Mouse (Mus musculus) small intestine, adult 2 months (tissue): Measurements from ENCODE around the gene Arhgef3. TPM values are rescaled to one million over a fixed set of nuclear protein-coding genes. Genes with fewer than 3 reads are reported as not detected.
A peak's percentile ranks its signal among the peaks of the same experiment; 100 is the strongest.

Source experiments
- H3K27ac ChIP-seq: fragments of 200-500 bp; 2 replicates; pipeline ENCODE4 v1.5.1; 2012; ENCODE audit warnings: low read depth, low read length, control low read depth, inconsistent platforms; ENCODE audit not compliant: insufficient read depth
- H3K27me3 ChIP-seq: fragments of 200-500 bp; 2 replicates; pipeline ENCODE4 v1.6.1; 2012; ENCODE audit warnings: mild to moderate bottlenecking, moderate library complexity, low read length, inconsistent platforms; ENCODE audit not compliant: control insufficient read depth, insufficient read depth
- H3K36me3 ChIP-seq: fragments of 200-500 bp; 2 replicates; pipeline ENCODE4 v1.6.1; 2012; ENCODE audit warnings: mild to moderate bottlenecking, low read length, control low read depth, inconsistent platforms; ENCODE audit not compliant: control insufficient read depth, insufficient read depth
- H3K4me1 ChIP-seq: fragments of 200-500 bp; 2 replicates; pipeline ENCODE4 v1.6.1; 2012; ENCODE audit warnings: low read length, inconsistent platforms, mixed read lengths; ENCODE audit not compliant: control insufficient read depth, insufficient read depth, insufficient read length
- H3K4me3 ChIP-seq: fragments of 200-500 bp; 2 replicates; pipeline ENCODE4 v1.5.1; 2012; ENCODE audit warnings: low read depth, mild to moderate bottlenecking, control low read depth, inconsistent platforms, low read length, moderate library complexity
- CTCF ChIP-seq: fragments of 200-500 bp; IDR thresholded peaks from 2 replicates; pipeline ENCODE4 v1.5.1; 2012; ENCODE audit warnings: low read depth, mild to moderate bottlenecking, control low read depth, inconsistent platforms, low read length, moderate library complexity, mixed read lengths; ENCODE audit not compliant: insufficient replicate concordance, insufficient read length; ENCODE audit errors: extremely low read depth
- POLR2A ChIP-seq: fragments of 200-500 bp; IDR thresholded peaks from 2 replicates; pipeline ENCODE4 v1.6.1; 2012; ENCODE audit warnings: low read depth, mild to moderate bottlenecking, control low read depth, inconsistent platforms, low read length, moderate library complexity
- WGBS: fragments of 180-500 bp; shearing (Covaris S2); methylation state at CpG from one replicate; pipeline ENCODE4 v1.1.7; 2018; 5-methylcytosine and 5-hydroxymethylcytosine counted together
- polyA plus RNA-seq: library from polyadenylated mRNA; depleted of rRNA; stranded (reverse); fragments of >200 nt; gene quantifications from 2 replicates; pipeline ENCODE4 v1.2.3, GENCODE M21; 2012

Gene Arhgef3
- polyA plus RNA-seq, 1 experiment: 7.0 TPM

DNA sequence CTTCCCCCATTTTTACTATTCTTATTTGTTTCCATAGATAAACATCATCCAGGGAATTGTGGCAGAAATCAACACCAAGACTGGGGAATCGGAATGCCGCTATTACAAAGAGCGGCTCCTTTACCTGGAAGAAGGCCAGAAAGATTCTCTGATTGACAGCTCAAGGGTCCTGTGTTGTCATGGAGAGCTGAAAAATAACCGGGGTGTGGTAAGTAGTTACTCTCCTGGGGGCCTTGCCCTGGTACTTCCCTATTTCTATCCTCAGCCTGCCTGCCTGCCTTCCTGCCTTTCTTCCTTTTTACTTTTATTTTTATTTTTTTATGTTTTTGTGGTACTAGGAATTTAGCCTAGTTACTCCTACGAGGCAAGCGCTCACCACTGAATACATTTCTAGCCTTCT is 282.8 kb downstream of the Arhgef3 start:
- no peak for TF ChIP-seq CTCF
- TF ChIP-seq POLR2A: no peak
- whole genome bisulfite sequencing: 87% methylated on average over 6 of the region's 6 CpGs
- Histone ChIP-seq H3K27ac (no peak overlapping the region), H3K36me3 (peaks cover 26% of the 10 kb centered on the region), H3K4me3 (no peak overlapping the region), H3K4me1 (peaks cover 7% of the 10 kb centered on the region), H3K27me3 (no peaks in the 10 kb centered on the region)

DNA sequence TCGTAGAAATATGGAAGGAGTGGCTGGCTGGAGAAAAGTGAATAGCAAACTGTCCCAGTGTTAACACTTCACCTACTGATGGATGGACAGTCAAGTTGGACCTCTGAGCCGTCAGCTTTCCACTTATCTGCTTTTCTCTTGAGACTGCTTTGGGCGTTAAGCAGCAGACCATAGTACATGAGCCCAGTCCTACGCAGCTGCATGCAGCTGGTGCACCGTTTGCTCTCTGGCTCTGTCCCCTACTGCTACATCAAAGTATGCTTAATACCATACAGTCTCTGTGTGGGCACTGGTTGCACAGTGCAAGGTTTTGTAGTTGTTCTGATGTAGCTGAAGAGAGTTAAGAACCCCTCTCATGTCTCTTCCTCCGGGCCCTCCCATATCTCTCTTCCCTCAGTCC is 285.8 kb downstream of the Arhgef3 start:
- Histone ChIP-seq H3K4me1 (peaks cover 10% of the 10 kb centered on the region), H3K36me3 (peaks cover 30% of the 10 kb centered on the region; the same call in 1 of the 2 replicates), H3K4me3 (no peak overlapping the region), H3K27ac (no peak overlapping the region), H3K27me3 (no peaks in the 10 kb centered on the region)
- 84% methylated on average over 6 of the region's 6 CpGs for WGBS
- TF ChIP-seq POLR2A (no peak), CTCF (no peak)

DNA sequence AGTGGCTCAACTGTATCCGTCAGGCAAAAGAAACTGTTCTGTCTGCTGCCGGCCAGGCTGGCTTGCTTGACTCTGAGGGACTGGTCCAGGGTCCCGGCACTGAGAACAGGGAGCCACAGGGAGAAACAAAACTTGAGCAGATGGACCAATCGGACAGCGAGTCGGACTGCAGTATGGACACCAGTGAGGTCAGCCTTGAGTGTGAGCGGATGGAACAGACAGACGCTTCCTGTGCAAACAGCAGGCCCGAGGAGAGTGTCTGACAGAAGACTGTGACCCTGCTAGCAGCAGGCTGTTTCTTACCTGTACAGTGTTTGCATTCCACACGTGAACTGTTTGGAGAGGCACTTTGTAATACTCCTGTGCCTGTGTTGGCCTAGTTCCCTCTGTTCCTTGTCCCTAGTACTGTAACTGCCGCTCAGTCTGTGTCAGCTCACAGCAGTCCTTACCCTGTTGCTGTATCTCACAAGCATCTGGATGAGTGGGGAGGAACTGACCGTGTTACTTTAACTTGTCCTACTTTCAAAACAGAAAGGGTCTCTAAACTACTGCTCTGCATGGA is 287.1 kb downstream of the Arhgef3 start:
- no peak overlapping the region for H3K4me3 ChIP-seq
- H3K27me3 ChIP-seq: no peaks in the 10 kb centered on the region
- no peak for TF ChIP-seq POLR2A
- TF ChIP-seq CTCF: no peak
- peak overlapping the region; percentile 64 for H3K27ac ChIP-seq
- peaks cover 30% of the 10 kb centered on the region; the same call in 1 of the 2 replicates for H3K36me3 ChIP-seq
- H3K4me1 ChIP-seq: peaks cover 12% of the 10 kb centered on the region
- 75% methylated on average over 12 of the region's 12 CpGs for WGBS

DNA sequence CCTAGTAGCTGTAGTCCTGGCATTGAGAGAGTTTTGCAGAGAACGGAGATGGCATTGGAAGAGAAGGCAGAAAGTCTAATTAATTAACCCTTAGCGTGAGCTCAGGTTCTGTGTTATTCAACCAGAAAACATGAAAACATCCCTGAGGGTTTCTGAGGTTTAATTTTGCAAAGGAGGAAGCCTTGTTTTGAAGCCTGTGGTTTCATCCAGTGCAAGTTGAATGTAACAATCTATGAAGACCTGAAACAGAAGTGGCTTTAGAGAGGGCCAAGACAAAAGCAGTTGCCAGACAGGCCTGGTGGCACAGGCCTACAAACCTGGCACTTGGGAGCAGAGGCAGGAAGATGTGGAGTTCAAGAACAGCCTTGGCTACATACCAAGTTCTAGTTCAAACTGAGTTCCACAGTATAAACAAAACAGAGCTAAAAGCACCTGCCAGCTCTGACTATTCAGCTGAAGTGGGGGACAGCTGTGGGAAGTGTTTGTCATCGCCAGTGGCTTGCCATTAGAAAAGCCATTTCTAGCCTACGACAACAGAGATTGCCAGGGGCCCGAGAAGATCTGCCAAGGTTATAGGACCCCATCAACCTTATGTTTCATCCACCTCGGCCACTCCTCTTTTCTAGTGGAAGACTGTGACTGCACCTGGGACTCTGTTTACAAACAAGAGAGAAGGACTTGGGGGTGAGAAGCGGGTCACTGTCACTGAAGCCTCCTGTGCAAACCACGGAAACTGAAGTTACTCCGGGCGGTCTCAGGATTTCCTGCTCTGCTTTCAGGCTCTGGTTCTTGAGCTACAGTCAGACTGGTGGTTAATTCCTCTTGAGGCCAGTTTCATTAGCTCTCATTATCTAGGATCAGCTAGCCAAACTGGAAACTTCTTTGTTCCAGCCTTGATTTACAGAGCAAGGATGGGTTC is 287.9 kb downstream of the Arhgef3 start:
- Histone ChIP-seq H3K27me3 (no peaks in the 10 kb centered on the region), H3K4me3 (no peak overlapping the region), H3K36me3 (peaks cover 26% of the 10 kb centered on the region; the same call in 1 of the 2 replicates), H3K27ac (peak overlapping the region; percentile 64), H3K4me1 (peaks cover 12% of the 10 kb centered on the region)
- 67% methylated on average over 10 of the region's 10 CpGs for WGBS
- TF ChIP-seq CTCF (no peak), POLR2A (no peak)

DNA sequence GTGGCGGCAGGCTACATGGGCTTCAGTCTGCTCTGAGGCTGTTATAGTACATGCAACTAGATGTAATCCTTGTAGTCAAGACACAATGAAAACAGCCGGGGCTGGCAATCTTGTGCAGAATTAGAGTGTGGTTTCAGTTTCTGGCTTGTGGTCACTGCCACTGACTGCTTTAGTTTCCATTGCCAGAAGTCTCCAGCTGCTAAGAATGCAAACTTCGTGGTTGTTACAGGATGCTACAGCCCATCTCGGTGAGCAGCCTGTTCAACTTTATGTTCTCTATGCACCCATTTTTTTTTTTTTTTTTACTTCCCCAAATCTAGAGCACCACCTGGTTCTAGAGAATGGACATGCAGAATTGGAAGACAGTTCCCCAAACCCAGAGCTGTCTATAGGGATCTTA is 290.8 kb downstream of the Arhgef3 start:
- TF ChIP-seq POLR2A (no peak), CTCF (no peak)
- peak overlapping the region; percentile 71 for H3K27ac ChIP-seq
- 65% methylated on average over 4 of the region's 4 CpGs for WGBS
- H3K4me3 ChIP-seq: no peak overlapping the region
- peaks cover 16% of the 10 kb centered on the region; the same call in 1 of the 2 replicates for H3K36me3 ChIP-seq
- H3K4me1 ChIP-seq: peaks cover 12% of the 10 kb centered on the region
- H3K27me3 ChIP-seq: no peaks in the 10 kb centered on the region

DNA sequence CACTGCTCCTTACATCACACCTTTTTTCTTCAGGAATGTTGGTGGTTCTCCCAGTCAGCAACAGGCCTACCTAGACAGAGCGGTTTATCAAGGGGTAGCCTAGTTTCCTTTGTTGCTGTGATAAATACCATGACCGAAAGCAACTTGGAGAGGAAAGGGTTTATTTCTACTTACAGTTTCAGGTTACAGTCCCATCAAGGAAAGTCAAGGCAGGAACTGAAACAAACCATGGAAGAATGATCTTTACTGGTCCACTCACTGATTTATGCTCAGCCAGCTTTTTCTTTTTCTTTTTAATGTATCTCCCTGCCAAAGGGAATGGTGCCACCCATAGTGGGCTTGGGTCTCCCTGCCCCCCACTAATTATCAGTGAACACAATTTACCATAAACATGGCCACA is 291.2 kb downstream of the Arhgef3 start:
- 93% methylated on average over 2 of the region's 2 CpGs for WGBS
- Histone ChIP-seq H3K27me3 (no peaks in the 10 kb centered on the region), H3K4me3 (no peak overlapping the region), H3K4me1 (peaks cover 12% of the 10 kb centered on the region), H3K36me3 (peaks cover 14% of the 10 kb centered on the region; the same call in 1 of the 2 replicates), H3K27ac (peak overlapping the region; percentile 60)
- TF ChIP-seq POLR2A (no peak), CTCF (no peak)

DNA sequence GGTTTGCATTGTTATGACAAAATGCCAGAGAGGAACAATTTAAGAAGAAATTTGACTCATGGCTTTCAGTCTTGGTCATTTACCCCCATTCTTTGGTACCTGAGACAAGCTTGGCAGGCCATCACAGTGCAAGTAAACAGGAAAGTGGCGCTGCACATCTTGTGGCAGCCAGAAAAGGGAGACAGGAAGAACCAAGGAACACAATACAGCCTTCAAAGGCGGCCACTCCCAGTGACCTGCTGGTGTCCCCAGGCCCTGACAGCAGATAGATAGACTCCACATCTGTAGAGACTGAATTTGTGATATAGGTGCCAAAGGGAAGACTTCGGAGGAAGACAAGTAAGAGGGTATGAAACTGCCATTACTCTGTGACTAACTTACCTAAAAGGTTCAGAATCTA is 293.5 kb downstream of the Arhgef3 start:
- Histone ChIP-seq H3K36me3 (peaks cover 6% of the 10 kb centered on the region; the same call in 1 of the 2 replicates), H3K4me1 (peaks cover 4% of the 10 kb centered on the region; the same call in 1 of the 2 replicates), H3K4me3 (no peak overlapping the region), H3K27me3 (no peaks in the 10 kb centered on the region), H3K27ac (no peak overlapping the region)
- 87% methylated on average over 3 of the region's 3 CpGs for whole genome bisulfite sequencing
- no peak for TF ChIP-seq POLR2A
- no peak for TF ChIP-seq CTCF
